Mouse (Mus musculus) erythroblast, embryonic 14.5 days (primary cell): Measurements from ENCODE around the gene Tapbpl. TPM values are rescaled to one million over a fixed set of nuclear protein-coding genes. Genes with fewer than 3 reads are reported as not detected.

ENCODE experiments used
- H3K27me3 ChIP-seq: 2 replicates; pipeline ENCODE4 v1.6.1; 2012; ENCODE audit warnings: inconsistent platforms; ENCODE audit not compliant: control insufficient read depth
- H3K36me3 ChIP-seq: 2 replicates; pipeline ENCODE4 v1.6.1; 2012; ENCODE audit warnings: mild to moderate bottlenecking, inconsistent platforms; ENCODE audit not compliant: control insufficient read depth
- H3K4me1 ChIP-seq: 2 replicates; pipeline ENCODE4 v1.6.1; 2012; ENCODE audit warnings: inconsistent platforms; ENCODE audit not compliant: control insufficient read depth
- H3K4me3 ChIP-seq: replicated peaks from 2 replicates; pipeline ENCODE3; 2012; ENCODE audit warnings: moderate library complexity, mild to moderate bottlenecking, inconsistent platforms
- H3K9me3 ChIP-seq: 2 replicates; pipeline ENCODE4 v1.6.1; 2012; ENCODE audit warnings: low read length, inconsistent platforms, mixed read lengths; ENCODE audit not compliant: control insufficient read depth
- GATA1 ChIP-seq: IDR thresholded peaks from 2 replicates; pipeline ENCODE4 v1.6.1; 2012; ENCODE audit warnings: low read length, inconsistent platforms, mixed read lengths
- TAL1 ChIP-seq: IDR thresholded peaks from 3 replicates; pipeline ENCODE4 v1.6.1; 2012; ENCODE audit warnings: low read length, inconsistent platforms, mixed read lengths
- polyA plus RNA-seq: library from polyadenylated mRNA; stranded (reverse); fragments of >175 nt; gene quantifications from 2 replicates; pipeline ENCODE4 v1.2.3, GENCODE M21; 2012

The Tapbpl gene
- polyA plus RNA-seq, 1 experiment: 0.06 TPM

DNA sequence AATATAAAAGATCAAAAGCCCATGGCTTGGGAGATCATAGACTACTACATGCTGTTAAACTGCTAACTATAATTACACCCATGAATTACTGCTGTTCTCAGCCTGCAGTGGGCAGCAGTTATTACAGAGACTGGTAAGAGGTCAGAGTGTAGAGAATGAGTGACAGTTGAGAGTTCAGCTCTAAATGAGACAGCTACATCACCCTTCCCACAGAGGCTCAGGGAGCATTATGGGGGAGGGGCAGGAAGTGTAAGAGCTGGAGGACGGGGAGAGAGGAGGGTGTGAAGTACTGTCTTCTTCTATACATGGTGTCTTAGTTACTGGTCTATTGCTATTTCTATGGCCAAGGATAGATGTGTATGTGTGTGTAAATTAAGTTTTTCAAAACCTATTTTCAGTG lies 12.9 kb upstream of the Tapbpl start:
- no peaks in the 10 kb centered on the region for H3K4me1 ChIP-seq
- H3K36me3 ChIP-seq: no peaks in the 10 kb centered on the region
- H3K9me3 ChIP-seq: no peaks in the 10 kb centered on the region
- TF ChIP-seq TAL1 (no peak), GATA1 (no peak)
- H3K4me3 ChIP-seq: no peak overlapping the region
- no peaks in the 10 kb centered on the region for H3K27me3 ChIP-seq

DNA sequence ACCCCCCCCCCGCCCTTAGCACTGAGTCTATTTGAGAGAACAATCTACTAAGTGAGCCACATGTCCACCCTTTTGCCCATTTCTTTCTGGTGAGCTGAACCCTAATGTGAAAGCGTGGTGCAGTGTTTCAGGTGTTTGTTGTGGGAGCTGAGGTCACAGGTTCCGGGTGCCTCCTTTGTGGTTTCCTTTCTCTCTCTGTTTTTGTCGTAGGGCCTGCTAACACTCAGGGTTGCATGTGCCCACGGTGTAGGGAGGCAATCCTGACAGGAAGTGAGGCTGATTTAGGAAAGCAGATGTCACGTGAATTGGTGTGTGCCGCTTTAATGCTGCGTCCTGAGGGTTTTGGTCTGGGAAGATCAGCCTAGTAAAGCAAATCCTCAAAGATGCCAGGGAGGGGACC lies 9.9 kb upstream of the Tapbpl start:
- no peaks in the 10 kb centered on the region for H3K27me3 ChIP-seq
- H3K36me3 ChIP-seq: no peaks in the 10 kb centered on the region
- H3K4me1 ChIP-seq: no peaks in the 10 kb centered on the region
- H3K9me3 ChIP-seq: no peaks in the 10 kb centered on the region
- no peak overlapping the region for H3K4me3 ChIP-seq
- no peak for TF ChIP-seq TAL1
- no peak for TF ChIP-seq GATA1

DNA sequence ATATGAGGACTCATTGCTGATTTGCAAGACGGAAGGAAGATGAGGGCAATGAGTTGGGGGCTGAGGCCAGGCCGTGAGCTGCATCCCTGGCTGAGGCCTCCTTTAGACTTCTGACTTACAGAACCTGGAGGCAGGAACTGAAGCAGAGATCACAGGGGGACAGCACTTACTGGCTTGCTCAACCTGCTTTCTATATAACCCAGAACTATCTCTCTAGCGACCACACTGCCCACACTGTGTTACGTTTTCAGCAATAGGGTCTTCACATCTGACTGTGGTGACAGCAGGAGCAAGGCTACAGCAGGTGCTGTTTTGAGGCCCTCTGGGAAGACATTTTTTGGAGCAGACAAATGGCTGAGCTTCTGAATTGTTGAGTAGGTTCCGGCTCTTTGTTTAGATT lies 9.0 kb upstream of the Tapbpl start:
- TF ChIP-seq GATA1 (no peak), TAL1 (no peak)
- Histone ChIP-seq H3K36me3 (no peaks in the 10 kb centered on the region), H3K4me3 (no peak overlapping the region), H3K27me3 (no peaks in the 10 kb centered on the region), H3K9me3 (no peaks in the 10 kb centered on the region), H3K4me1 (no peaks in the 10 kb centered on the region)

DNA sequence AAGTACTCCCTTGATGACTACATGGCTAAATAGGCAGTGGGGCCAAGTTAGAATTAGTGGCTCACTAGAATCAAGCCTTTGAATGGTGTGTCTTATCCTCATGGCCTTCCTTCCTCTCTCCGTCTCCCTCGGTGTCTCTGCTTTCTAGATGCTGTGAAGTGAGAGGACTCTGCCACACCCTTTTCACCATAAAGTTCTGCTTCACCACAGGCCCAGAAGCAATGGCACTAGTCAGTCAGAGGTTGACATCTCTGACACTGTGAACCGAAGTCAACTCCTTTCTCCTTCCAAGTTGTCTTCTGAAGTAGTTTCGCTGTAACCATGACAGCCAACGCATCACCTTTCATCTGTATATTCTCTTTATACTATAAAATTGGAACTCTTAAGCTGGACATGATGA lies 7.9 kb upstream of the Tapbpl start:
- H3K4me1 ChIP-seq: no peaks in the 10 kb centered on the region
- TF ChIP-seq TAL1 (no peak), GATA1 (no peak)
- no peak overlapping the region for H3K4me3 ChIP-seq
- no peaks in the 10 kb centered on the region for H3K27me3 ChIP-seq
- no peaks in the 10 kb centered on the region for H3K9me3 ChIP-seq
- H3K36me3 ChIP-seq: no peaks in the 10 kb centered on the region

DNA sequence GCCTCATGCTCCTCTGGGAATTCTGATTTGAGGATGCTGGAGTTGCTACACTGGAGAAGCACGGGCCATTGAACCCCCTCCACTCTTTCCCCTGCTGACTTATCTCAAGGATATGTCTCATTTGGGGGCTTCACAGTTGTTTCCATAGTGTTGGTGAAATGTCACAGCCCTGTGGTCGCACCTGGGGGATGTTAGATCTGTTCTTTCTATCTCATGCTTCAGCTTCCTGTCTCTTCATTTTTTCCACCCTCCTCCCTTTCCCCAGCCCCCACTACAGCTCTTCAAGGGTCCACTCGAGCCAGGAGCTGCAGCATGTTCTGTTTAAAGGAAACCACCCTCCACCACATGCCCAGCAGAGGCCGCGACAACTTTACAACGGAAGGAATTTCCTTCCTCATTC lies 6.7 kb upstream of the Tapbpl start:
- Histone ChIP-seq H3K4me3 (no peak overlapping the region), H3K36me3 (no peaks in the 10 kb centered on the region), H3K9me3 (no peaks in the 10 kb centered on the region), H3K27me3 (no peaks in the 10 kb centered on the region), H3K4me1 (peaks cover 2% of the 10 kb centered on the region; the same call in 1 of the 2 replicates)
- no peak for TF ChIP-seq TAL1
- TF ChIP-seq GATA1: no peak

GRCm38 (mm10) chr6:125237421-125237820 lies 5.8 kb upstream of the Tapbpl start:
- H3K4me3 ChIP-seq: no peak overlapping the region
- H3K4me1 ChIP-seq: peaks cover 11% of the 10 kb centered on the region
- no peaks in the 10 kb centered on the region for H3K27me3 ChIP-seq
- TF ChIP-seq TAL1 (no peak), GATA1 (no peak)
- H3K9me3 ChIP-seq: no peaks in the 10 kb centered on the region
- H3K36me3 ChIP-seq: no peaks in the 10 kb centered on the region

- Histone ChIP-seq H3K36me3 (no peaks in the 10 kb centered on the region), H3K9me3 (no peaks in the 10 kb centered on the region), H3K4me3 (no peak within 1 kb of the TSS), H3K27me3 (no peaks in the 10 kb centered on the region), H3K4me1 (peaks cover 17% of the 10 kb centered on the region)
- no peak for TF ChIP-seq GATA1
- TF ChIP-seq TAL1: no peak
These were observed 5.1 kb upstream of the Tapbpl start, which contains the start of gene Cd27 for GRCm38 (mm10) chr6:125236782-125237181. Gene Cd27 (minus strand): TSS chr6:125237010.

DNA sequence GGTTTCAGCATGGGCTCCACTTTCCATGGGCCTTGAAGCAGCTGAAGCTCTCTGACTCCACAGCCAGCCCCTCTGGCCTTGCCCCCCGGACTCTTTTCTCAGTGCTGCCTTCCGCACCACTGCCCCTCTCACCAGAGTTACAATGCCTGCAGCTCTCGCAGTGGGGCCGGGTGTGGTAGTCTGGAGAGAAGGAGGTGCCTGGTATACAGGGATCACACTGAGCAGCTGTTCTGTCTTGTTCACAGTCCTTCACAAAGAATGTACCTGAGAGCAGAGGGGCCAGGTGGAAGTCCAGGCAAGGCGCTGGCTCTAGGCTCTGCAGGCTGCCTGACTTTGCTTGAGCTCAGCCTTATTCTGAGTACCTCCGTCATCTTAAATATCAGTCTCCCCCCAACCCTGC lies 4.7 kb upstream of the Tapbpl start:
- TF ChIP-seq GATA1: no peak
- TF ChIP-seq TAL1: no peak
- Histone ChIP-seq H3K4me1 (peaks cover 21% of the 10 kb centered on the region), H3K36me3 (no peaks in the 10 kb centered on the region), H3K4me3 (no peak overlapping the region), H3K27me3 (no peaks in the 10 kb centered on the region), H3K9me3 (no peaks in the 10 kb centered on the region)

GRCm38 (mm10) chr6:125234520-125234828 lies 2.8 kb upstream of the Tapbpl start:
- H3K4me3 ChIP-seq: no peak overlapping the region
- no peaks in the 10 kb centered on the region for H3K36me3 ChIP-seq
- peaks cover 31% of the 10 kb centered on the region for H3K4me1 ChIP-seq
- no peaks in the 10 kb centered on the region for H3K27me3 ChIP-seq
- no peak for TF ChIP-seq TAL1
- TF ChIP-seq GATA1: no peak
- no peaks in the 10 kb centered on the region for H3K9me3 ChIP-seq

GRCm38 (mm10) chr6:125233816-125234519 lies 2.3 kb upstream of the Tapbpl start:
- H3K4me1 ChIP-seq: peaks cover 31% of the 10 kb centered on the region
- no peak overlapping the region for H3K4me3 ChIP-seq
- H3K36me3 ChIP-seq: no peaks in the 10 kb centered on the region
- no peaks in the 10 kb centered on the region for H3K27me3 ChIP-seq
- H3K9me3 ChIP-seq: no peaks in the 10 kb centered on the region
- TF ChIP-seq GATA1: no peak
- no peak for TF ChIP-seq TAL1
